Mouse (Mus musculus) ovary, postnatal 36 days (tissue): Measurements from ENCODE around the gene Olfr384.
"Not testable (repeated sequence)": the region's sequence is repeated elsewhere in the genome, so short reads cannot be mapped to it uniquely, and the experiment has no call there.

Experiments
- DNase-seq: peaks from one replicate; pipeline ENCODE4 v3.0.0; 2022; ENCODE audit warnings: low spot score, mixed read lengths

Gene Olfr384

GRCm38 (mm10) chr11:73598294-73598693 lies at the start of gene Olfr384:
Gene Olfr384 (plus strand): TSS chr11:73598594.
- DNase-seq: no peak

DNA sequence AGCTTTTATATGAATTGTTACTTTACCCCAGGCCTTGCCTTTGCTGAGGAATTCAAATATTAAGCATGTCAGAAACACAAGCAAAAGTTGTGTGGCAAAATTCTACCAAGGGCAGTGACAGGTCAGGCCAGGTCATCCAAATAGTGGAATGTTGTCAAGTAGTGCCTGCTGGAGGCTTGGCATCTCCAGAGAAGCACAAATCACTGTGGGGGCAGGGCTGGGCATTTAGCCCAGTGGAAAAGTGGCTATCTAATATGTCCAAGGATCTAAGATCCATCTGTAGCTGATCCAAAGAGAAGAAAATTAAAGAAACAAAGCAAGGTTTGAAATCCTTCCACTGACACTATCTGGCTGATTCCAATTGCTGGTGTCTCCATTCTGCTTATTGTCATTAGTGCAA lies 18.5 kb upstream of the Olfr384 start:
- DNase-seq: no peak

GRCm38 (mm10) chr11:73583188-73583587 lies 15.2 kb upstream of the Olfr384 start:
- not testable (repeated sequence) for DNase-seq

DNA sequence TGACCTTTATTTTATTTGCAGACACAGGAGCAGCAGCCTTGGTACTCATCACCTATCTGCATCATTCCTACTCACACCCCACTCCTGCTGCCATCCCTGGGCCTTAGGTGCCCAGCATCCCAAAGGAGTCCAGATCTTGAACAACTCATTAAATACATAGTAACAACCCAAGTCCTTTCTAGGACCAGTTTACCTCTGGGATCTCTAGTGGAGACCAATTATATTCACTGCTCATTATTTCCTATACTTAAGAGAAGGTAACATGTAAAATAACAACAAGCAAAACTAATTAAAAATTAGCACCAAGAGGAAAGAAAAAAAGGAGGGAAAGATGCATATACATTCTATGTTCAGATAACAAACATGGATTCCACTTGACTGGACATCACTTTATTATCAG lies 5.5 kb upstream of the Olfr384 start, which contains the start of gene Olfr385:
Gene Olfr385 (minus strand): TSS at position 101 of the 400 bp plus-strand sequence.
- no peak for DNase-seq
